Mouse (Mus musculus): Measurements from ENCODE around the gene Wfikkn2.

- no peak for TF ChIP-seq CTCF (conservative IDR thresholded peaks at IDR 0.05; ENCODE audit: low read length)
- no peak for TF ChIP-seq POU5F1 (IDR thresholded peaks at IDR 0.05; ENCODE audit: borderline replicate concordance, low read length)
These were observed 2.2 kb downstream of the Wfikkn2 start for GRCm38 (mm10) chr11:94243422-94244180.

Data from E14TG2a.4 (cell line).